Mouse (Mus musculus) kidney, postnatal 0 days (tissue): ENCODE data around the gene Znrd1. TPM values are rescaled to one million over a fixed set of nuclear protein-coding genes. Genes with fewer than 3 reads are reported as not detected.
A peak's percentile ranks its signal among the peaks of the same experiment; 100 is the strongest.

Source experiments
- ATAC-seq: fragments of 200-750 bp; cut with Nextera tagmentation; replicated peaks from 2 replicates; pipeline ENCODE4 v1.8.0; 2017; ENCODE audit warnings: low read depth, moderate number of reproducible peaks, moderate TSS enrichment, moderate library complexity; ENCODE audit not compliant: low FRiP score
- DNase-seq: peaks from one replicate; pipeline ENCODE4 v3.0.0-alpha.2; 2016; ENCODE audit warnings: low spot score
- H3K27ac ChIP-seq: fragments of 300-500 bp; sonication (generic); 2 replicates; pipeline ENCODE4 v1.5.1; 2014; ENCODE audit warnings: mild to moderate bottlenecking
- H3K27me3 ChIP-seq: fragments of 300-500 bp; sonication (generic); 2 replicates; pipeline ENCODE4 v1.6.1; 2014; ENCODE audit warnings: low read length, mixed read lengths; ENCODE audit not compliant: insufficient read depth
- H3K36me3 ChIP-seq: fragments of 300-500 bp; sonication (generic); 2 replicates; pipeline ENCODE4 v1.6.1; 2014; ENCODE audit warnings: low read length, mixed read lengths; ENCODE audit not compliant: insufficient read depth
- H3K4me1 ChIP-seq: fragments of 300-500 bp; sonication (generic); replicated peaks from 2 replicates; pipeline ENCODE4 v1.6.1; 2014; ENCODE audit warnings: antibody characterized with exemption, low read length, mixed read lengths; ENCODE audit not compliant: insufficient read depth
- H3K4me2 ChIP-seq: fragments of 300-500 bp; sonication (generic); 2 replicates; pipeline ENCODE4 v1.6.1; 2014; ENCODE audit warnings: mild to moderate bottlenecking, low read length, moderate library complexity, mixed read lengths
- H3K4me3 ChIP-seq: fragments of 300-500 bp; sonication (generic); replicated peaks from 2 replicates; pipeline ENCODE4 v1.5.1; 2014; ENCODE audit warnings: low read depth, low read length
- H3K9ac ChIP-seq: fragments of 300-500 bp; sonication (generic); 2 replicates; pipeline ENCODE4 v1.6.1; 2014; ENCODE audit warnings: low read depth, low read length
- H3K9me3 ChIP-seq: fragments of 300-500 bp; sonication (generic); replicated peaks from 2 replicates; pipeline ENCODE4 v1.6.1; 2016; ENCODE audit warnings: low read length, inconsistent platforms, mixed read lengths
- CTCF ChIP-seq: IDR thresholded peaks from 2 replicates; pipeline ENCODE4 v1.5.1; 2016; ENCODE audit warnings: antibody characterized with exemption, low read depth, mild to moderate bottlenecking, moderate library complexity
- WGBS: fragments of 180-500 bp; shearing (Covaris S2); extraction: QIAGEN DNeasy Blood & Tissue Kit; methylation state at CpG from one replicate; pipeline ENCODE4 v1.1.7; 2014; 5-methylcytosine and 5-hydroxymethylcytosine counted together
- polyA plus RNA-seq: library from polyadenylated mRNA; unstranded; fragments of >200 nt; fragmentation: Nextera tagmentation; extraction: Ambion mirVana; gene quantifications from 2 replicates; pipeline ENCODE4 v1.2.1, GENCODE M21; 2015

Znrd1 gene
- polyA plus RNA-seq = 83.6 and 87.6 TPM in 2 replicates

DNA sequence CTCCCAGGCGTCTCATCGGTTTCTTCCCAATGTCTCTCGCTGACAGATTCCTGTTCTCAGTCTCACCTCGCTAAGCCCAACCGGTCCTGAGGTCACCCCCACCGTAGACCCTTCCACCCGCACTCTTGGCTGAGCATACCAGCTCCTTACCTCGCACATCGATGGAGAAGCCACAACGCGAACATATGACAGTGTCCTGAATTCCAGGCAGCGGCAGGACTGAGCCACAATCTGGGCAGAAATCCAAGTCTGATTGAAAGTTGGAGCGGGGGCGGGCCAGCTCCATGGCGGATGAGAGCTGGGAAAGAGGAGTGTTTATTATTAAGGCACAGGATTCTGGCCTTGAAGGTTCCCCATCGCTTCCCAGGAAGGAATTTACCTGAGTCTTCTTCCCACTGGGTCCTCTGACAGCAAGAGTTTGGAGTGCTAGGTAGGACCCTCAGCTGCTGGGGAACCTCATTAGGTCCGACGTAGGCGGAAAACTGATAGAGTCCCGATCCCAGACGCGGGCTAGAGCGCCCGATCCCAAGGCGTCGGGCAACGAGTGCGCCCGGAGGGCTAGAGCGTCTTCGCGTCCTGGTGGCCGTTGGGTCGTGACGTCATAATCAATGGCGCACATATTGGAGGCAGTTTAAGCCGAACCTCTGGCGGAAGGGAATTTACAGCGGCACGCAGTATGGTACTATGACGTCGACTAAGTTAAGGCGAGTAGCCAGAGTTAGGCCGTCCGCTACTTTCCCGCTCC, at the start of gene Znrd1, which contains the start of gene Znrd1as:
Gene Znrd1 (minus strand): TSS at position 561 of the 745 bp plus-strand sequence.
Gene Znrd1as (plus strand): TSS at position 594 of the 745 bp plus-strand sequence.
- under 1% methylated on average over 46 of the region's 46 CpGs for WGBS
- peak within 1 kb of the TSS; percentile 53 for H3K4me3 ChIP-seq
- ATAC-seq = peak; percentile 99
- 0 out of 2 replicates have a peak, but pooled peaks cover 2% of the 10 kb centered on the region for H3K36me3 ChIP-seq
- DNase-seq = peak; percentile 98
- peak within 1 kb of the TSS; percentile 67 for H3K9ac ChIP-seq
- no peaks in the 10 kb centered on the region for H3K9me3 ChIP-seq
- TF ChIP-seq CTCF = no peak; the same call in 1 of the 2 replicates
- H3K4me1 ChIP-seq = peaks cover 4% of the 10 kb centered on the region; the same call in 1 of the 2 replicates
- peak within 1 kb of the TSS; percentile 81 for H3K4me2 ChIP-seq
- H3K27me3 ChIP-seq = no peaks in the 10 kb centered on the region
- H3K27ac ChIP-seq = peak within 1 kb of the TSS; percentile 81

DNA sequence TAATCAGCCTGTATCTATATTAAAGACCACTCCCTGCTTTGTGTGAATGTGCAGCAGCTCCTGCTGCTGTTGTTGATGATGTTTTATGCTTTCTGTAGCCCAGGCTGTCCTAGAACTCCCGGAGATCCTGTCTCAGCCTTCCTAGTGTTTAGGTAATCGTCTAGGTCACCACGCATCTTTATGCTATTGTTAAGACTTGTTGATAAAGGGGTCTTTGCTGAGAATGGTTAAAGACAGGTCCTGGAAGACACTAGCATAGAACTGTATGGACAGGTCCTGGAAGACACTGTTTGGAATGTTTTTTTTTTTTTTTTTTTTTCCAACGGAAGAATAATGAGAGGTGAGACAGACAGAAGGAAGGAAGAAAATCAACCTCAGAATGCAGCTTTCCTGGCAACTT, 45.0 kb upstream of the Znrd1 start:
- no peaks in the 10 kb centered on the region; the same call in 1 of the 2 replicates for H3K36me3 ChIP-seq
- TF ChIP-seq CTCF = no peak
- H3K4me3 ChIP-seq = peak overlapping the region; percentile 56
- ATAC-seq (no peak), DNase-seq (peak; percentile 21)
- peak overlapping the region; percentile 70 for H3K4me2 ChIP-seq
- 34% methylated on average over 4 of the region's 4 CpGs for WGBS
- no peak overlapping the region for H3K27ac ChIP-seq
- H3K27me3 ChIP-seq = no peaks in the 10 kb centered on the region
- no peaks in the 10 kb centered on the region for H3K4me1 ChIP-seq
- peak overlapping the region; percentile 64 for H3K9ac ChIP-seq
- no peaks in the 10 kb centered on the region for H3K9me3 ChIP-seq

DNA sequence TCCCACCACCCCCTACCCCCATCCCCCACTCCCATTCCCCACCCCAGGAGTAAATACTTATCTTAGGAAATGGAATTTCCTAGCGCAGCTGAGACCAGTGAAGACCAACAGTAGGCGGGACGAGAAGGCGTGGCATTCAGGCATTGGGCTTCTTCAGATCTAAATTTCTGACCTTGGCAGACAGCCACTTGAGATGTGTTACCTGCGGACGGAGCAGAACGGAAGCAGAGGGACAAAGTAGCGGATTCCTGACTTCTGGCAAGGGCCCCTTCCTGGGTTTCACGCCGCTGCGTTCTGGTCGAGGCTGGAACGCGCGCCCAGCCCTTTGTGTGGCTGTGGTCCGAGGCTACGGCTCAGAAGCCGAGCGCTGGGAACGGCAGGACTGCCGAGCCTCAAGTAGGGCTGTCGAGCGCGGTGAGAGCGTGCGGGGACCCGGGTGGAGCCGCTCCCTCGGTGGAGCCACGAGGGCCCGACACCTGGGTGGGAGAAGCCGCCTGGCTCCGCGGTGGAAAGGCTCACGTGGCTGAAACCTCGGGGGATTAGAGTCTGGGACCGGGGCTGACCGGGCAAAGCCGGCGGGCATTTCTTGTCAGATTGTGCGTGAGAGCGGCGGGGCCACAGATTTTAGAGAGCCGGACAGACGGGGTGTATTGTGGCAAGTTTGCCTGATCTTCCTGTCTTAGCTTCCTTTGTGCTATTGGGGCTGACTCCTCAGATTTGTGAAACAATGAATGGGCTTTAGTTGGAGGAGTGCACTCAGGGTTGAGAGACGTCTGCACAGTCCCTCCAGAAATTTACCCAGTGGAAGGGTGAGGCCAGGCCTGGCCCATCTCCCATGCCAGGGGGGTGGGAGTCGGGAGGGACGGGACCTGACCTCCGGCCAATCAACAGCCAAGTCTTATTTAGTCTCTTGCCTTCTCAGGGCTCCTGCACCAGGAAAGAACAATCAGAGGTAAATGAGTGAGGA, 44.3 kb upstream of the Znrd1 start:
- peak overlapping the region; percentile 70 for H3K4me2 ChIP-seq
- H3K4me1 ChIP-seq = no peaks in the 10 kb centered on the region
- peak overlapping the region; percentile 84 for H3K27ac ChIP-seq
- H3K27me3 ChIP-seq = no peaks in the 10 kb centered on the region
- no peak for TF ChIP-seq CTCF
- H3K36me3 ChIP-seq = no peaks in the 10 kb centered on the region; the same call in 1 of the 2 replicates
- peak overlapping the region; percentile 56 for H3K4me3 ChIP-seq
- under 1% methylated on average over 49 of the region's 49 CpGs for WGBS
- ATAC-seq = peak; percentile 79
- DNase-seq = peak; percentile 92
- no peaks in the 10 kb centered on the region for H3K9me3 ChIP-seq
- peak overlapping the region; percentile 64 for H3K9ac ChIP-seq

DNA sequence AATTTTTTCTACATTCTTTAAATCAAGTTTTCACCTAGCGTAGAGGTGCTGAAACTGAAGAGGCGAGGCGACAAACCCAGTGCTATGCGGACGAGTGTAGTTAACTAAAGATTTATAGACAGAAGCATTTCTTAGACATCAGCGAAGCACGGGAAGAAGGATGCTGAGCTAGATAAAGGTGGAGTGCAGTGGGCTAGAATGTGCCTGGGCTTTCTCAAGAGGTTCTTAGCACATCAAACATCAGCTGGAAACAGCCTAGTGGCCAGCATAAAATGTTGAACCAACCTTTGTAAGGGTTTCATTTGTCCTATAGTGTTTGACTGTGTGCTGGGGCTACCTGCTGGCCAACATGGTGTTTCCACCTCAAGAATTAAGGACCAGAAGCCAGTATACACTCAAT, 42.5 kb upstream of the Znrd1 start, which contains the start of gene Zfp57:
Gene Zfp57 (plus strand): TSS at position 301 of the 400 bp plus-strand sequence.
- TF ChIP-seq CTCF = no peak
- H3K4me2 ChIP-seq = peak within 1 kb of the TSS; percentile 70; the same call in 1 of the 2 replicates
- no peaks in the 10 kb centered on the region for H3K36me3 ChIP-seq
- no peak within 1 kb of the TSS for H3K9ac ChIP-seq
- H3K9me3 ChIP-seq = no peaks in the 10 kb centered on the region
- H3K27me3 ChIP-seq = no peaks in the 10 kb centered on the region
- no peak for ATAC-seq
- peak within 1 kb of the TSS; percentile 56; the same call in 1 of the 2 replicates for H3K4me3 ChIP-seq
- H3K4me1 ChIP-seq = no peaks in the 10 kb centered on the region
- H3K27ac ChIP-seq = no peak within 1 kb of the TSS
- 85% methylated on average over 7 of the region's 7 CpGs for WGBS
- no peak for DNase-seq

GRCm38 (mm10) chr17:36998477-36998876, 40.1 kb upstream of the Znrd1 start:
- ATAC-seq = no peak
- Histone ChIP-seq H3K4me2 (no peak overlapping the region), H3K9me3 (no peaks in the 10 kb centered on the region), H3K9ac (no peak overlapping the region), H3K4me1 (no peaks in the 10 kb centered on the region), H3K36me3 (no peaks in the 10 kb centered on the region), H3K27me3 (no peaks in the 10 kb centered on the region), H3K4me3 (no peak overlapping the region), H3K27ac (no peak overlapping the region)
- no peak for TF ChIP-seq CTCF
- no peak for DNase-seq
- WGBS = 65% methylated on average over 2 of the region's 2 CpGs
